Mouse (Mus musculus) adrenal gland, adult 18-20 months (tissue): Measurements from ENCODE around the gene Ube2q2. TPM values are rescaled to one million over a fixed set of nuclear protein-coding genes. Genes with fewer than 3 reads are reported as not detected.
"Not testable (repeated sequence)": the region's sequence is repeated elsewhere in the genome, so short reads cannot be mapped to it uniquely, and the experiment has no call there.

Experiments
- DNase-seq, 2 experiments: peaks; one replicate each; pipeline ENCODE4 v3.0.0; 2021 to 2022; ENCODE audit warnings: low spot score in 2 of 2
- total RNA-seq, 2 experiments: library from RNA; stranded (reverse); gene quantifications; 1 replicate in 1 of 2; 2 replicates in 1 of 2; pipeline ENCODE4 v1.2.3; 2021

Gene Ube2q2
- total RNA-seq, 2 experiments from 2014 or later = 49.9 to 62.1 TPM

DNA sequence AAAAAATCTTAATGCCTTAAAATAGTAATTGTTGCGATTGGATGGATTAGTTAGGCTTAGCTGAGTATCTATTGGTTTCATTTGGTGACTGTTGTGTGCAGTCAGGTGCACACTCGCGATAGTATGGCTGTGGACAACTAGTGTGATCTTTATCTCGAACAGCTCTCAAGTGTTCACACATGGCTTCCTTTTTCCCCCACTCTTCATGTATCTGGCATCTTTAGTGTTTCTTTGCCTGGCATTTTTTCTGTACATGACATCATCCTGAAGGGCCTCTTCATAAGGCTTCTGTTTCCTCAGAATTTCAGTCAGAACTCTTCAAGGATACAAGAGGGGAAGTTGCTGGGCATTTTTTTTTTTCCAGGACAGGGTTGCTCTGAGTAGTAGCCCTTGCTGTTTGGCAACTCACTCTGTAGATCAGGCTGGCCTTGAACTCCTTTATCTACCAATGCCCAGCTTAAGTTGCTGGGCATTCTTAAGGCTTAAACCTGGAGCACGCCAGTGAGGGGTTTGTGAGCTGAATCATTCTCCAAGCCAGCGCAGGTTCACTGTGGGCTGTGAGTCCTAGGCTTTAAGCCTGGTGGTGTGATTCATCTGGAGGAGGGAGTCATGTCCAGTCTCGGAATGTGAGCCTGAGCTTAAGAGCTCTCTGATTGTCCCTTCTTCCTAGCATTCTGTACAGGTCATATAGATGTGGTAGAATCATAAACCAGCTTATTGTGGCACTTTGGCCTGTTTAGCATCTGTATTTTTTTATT lies 22.2 kb downstream of the Ube2q2 start:
- DNase-seq = peak in 1 of 2 experiments; percentile 23

DNA sequence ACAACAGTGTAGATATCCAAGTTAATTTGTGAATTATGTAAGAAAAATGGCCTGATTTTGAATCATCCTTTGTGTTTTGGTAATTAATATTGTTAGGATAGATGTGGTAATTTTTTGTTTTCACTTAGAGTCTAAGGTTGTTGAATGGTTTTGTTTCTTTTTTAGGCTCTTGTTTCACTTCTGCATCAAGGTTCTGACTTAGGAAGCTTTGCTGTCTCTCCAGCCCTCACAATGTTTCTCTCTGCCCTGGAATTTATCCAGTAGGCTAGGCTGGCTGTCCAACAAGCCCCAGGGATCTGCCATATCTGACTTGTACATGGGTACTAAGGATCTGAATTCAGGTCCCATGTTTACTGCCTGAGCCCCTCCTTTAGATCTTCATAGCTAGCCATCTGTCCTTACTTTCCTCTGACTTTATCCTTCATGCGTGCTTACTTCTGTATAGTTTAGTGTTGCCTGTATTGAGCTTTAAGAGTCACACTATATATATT lies 23.6 kb downstream of the Ube2q2 start:
- DNase-seq = no peak

DNA sequence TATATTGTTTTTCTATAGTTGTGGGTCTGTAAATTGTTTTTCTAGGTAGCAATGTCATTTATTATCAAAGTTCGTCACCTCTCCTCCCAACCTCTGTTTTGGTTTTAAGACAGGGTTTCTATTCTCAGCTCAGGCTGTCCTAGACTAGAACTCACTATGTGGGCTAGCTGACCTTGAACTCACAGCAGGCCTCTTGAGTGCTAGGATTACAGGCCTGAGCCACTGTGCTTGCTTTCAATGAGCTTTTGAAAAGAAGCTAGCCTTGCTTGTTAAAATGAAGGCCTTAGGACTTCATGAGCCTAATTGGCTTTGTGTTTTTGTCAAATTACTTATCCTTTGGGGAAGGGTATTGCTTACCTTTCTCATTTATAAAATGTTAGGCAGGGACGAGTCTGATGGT lies 25.6 kb downstream of the Ube2q2 start:
- no peak for DNase-seq

- no peak for DNase-seq
Measured at GRCm38 (mm10) chr9:55195876-55196275, 47.2 kb downstream of the Ube2q2 start.

- DNase-seq = no peak
Measured at GRCm38 (mm10) chr9:55198260-55198659, 49.6 kb downstream of the Ube2q2 start.

- DNase-seq = peak in 1 of 2 experiments; percentile 21
Measured at GRCm38 (mm10) chr9:55199348-55199747, 50.7 kb downstream of the Ube2q2 start.

DNA sequence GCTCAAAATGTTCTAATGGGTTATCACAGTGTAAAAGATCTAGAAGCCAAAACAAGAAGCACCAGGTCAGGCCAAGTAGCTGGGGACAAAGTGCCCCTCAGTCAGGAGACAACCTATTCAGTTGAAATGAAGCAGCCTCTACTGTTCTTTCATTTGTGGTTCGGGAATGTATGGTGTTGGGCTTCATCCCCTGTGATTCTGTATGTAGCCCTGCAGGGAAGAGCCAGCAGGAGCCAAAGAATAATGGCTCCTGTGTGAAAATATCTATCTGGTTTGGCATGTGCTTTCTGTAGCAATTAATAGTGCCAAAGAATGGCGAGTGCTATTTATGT lies 59.8 kb downstream of the Ube2q2 start:
- DNase-seq = no peak

DNA sequence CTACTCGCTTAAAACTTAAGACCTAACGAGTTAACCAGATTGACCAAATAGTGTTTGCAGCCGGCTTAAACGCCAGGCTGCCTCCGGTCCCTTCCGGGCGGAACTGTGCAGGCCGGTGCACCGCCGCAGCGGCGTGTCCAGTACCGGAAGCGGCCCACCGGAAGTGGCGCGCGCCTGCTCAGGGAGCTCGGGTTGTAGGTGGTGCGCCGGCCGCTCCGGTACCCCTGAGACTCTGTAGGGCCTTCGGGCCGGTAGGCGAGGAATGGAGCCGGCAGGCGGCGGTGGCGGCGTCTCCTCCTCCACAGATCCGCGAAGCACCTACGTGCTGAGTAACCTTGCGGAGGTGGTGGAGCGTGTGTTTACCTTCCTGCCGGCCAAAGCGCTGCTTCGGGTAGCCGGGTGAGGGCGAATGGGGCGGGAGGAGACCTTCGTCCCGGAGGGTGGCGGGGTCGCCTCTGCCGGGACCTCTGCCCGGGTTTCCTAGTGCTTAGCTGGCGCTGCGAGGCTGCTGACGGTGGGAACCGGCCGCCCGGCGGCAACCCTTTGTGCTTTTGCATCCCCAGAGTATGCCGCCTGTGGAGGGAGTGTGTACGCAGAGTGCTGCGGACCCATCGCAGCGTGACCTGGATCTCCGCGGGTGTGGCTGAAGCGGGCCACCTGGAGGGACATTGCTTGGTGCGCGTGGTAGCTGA lies 60.3 kb downstream of the Ube2q2 start, which contains the start of gene Fbxo22:
TSS of gene Fbxo22 (plus strand) at position 136 of the 692 bp plus-strand sequence.
- peak; percentile 82 for DNase-seq

DNA sequence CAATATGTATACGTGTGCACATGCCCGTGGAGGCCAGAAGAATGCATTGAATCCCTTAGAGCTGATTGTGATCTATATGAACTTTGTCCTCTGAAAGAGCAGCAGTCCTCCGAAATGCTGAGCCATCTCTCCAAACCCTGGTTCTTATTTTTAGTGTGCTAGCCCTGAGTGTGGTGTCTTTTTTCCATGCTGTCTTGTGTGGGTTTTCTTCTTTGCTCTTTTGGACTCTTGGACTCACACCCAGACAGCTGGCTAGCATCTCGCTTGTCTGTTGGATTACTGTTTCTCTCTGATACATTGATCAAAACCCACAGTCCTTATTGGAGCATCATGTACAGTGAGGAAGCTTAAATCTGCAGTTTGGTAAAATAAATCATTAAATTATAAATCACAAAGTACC lies 63.0 kb downstream of the Ube2q2 start:
- DNase-seq = no peak

DNA sequence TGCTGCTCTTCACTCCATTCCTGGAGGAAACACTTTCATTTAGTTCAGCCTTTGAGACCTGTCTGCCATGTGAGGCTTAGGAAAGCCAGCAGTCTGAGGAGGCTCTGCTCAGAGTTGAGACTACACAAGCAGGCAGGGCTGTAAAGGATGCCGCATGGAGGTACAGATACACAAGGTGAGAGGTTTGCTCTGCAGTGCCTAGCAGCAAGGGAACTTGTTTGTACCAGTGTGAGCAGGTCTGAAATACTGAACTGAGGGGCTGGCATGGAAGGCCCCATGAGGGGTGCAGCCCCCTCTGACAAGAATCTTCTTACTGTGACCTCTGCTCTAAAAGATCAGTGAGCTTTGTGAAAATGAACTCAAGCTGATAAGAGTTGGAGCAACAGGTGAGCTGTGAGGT lies 64.7 kb downstream of the Ube2q2 start:
- DNase-seq = no peak

DNA sequence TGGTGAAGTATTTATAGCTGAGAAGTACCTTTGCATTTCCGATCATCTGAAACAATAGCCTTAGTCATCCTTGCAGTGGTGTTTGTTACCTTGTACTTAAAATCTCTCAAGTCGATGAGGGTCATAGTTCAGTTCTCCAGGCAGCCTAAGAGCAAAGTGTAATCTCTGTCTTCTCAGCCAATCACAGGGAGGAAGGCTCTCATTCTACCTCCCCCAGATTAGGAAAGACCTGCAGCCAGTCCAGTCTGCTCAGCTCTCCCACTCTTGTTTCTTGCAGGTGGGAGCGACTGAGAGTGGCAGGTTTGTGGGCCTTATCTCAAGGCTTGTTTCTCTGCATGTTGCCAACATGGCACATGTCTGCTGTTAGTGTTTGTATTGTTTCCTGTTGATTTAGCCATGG lies 66.4 kb downstream of the Ube2q2 start:
- no peak for DNase-seq

GRCm38 (mm10) chr9:55215648-55216047 lies 67.0 kb downstream of the Ube2q2 start:
- no peak for DNase-seq

DNA sequence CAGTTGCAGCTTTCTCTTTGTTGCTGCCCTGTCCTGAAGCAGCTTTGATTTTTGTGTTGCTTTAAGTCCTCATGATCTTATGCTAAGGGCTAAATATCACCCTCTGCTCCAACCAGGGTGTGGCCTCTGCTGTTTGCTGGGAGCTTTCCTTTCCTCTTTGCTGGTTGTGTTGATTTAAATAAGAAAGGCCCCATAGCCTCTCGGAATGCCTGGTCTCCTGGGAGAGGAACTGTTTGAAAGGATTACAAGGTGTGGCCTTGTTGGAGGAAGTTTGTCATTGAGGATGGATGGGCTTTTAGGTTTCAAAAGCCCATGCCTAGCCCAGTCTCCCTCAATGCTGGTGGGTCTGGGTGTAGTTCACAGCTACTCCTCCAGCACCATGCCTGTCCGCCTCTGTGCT lies 67.4 kb downstream of the Ube2q2 start:
- no peak for DNase-seq

- no peak for DNase-seq
Measured at GRCm38 (mm10) chr9:55217381-55217780, 68.7 kb downstream of the Ube2q2 start.

DNA sequence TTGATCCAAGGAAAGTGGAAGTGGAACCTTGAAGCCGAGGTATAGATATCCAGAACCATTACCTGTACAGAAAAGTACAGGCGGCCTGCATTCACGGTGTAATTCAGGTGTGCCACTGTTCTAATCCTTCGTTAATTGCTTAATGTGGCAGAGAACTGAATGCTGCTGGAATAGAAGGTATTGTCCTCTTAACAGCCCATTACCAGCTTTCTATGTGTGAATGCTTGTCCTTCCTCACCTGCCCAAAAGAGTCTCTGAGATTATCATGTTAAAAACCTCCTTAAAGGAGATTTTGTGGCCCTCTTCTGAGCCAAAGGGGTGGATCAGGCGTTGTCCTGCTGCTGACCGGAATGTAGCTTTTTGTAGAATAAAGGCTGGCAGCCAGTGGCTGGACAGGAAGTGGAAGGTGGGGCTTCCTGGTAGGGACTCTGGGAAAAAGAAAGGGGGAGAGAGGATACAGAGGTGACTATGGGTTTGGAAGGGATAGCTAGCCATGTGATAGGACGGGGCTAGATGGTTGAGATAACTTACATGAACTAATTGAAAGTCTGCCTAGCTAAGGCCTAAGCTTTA lies 76.6 kb downstream of the Ube2q2 start:
- DNase-seq = no peak

GRCm38 (mm10) chr9:55226251-55226650 lies 77.6 kb downstream of the Ube2q2 start:
- no peak for DNase-seq

DNA sequence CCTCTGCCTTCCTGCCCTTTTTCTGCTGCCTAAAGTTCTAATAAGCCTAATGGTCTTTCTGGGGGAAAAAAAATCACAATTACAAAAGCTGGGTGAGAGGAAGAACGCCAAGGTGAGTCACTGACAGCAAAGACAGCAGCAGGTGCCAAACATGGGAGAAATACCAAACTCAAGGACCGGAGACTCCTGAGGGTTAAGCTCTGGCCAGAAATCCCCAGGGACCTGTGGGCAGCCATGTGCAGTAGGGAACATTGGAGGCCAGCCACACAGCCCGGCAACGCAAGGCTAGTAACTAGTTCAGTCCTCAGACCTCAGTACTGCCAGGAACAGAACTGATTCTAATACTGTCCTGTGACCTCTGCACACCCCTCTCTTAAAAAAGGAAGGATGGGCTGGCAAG lies 79.5 kb downstream of the Ube2q2 start:
- DNase-seq = no peak

DNA sequence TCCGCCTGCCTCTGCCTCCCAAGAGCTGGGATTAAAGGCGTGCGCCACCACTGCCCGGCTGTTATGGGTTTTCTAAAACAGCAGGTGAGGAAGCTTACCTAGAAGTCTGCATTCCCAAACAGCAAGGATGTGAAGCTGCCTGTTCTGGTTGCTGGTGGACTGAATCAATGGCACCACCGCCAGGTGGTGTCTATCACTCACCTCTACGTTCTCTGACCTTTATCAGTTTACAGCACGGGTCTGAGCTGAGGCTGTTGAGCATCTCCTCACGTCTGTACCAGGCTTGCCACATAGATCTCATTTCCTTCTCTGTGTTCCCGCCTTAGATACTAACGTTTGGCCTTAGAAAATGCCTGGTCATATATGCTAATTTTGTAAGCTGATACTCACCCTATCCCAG lies 80.4 kb downstream of the Ube2q2 start:
- no peak for DNase-seq

DNA sequence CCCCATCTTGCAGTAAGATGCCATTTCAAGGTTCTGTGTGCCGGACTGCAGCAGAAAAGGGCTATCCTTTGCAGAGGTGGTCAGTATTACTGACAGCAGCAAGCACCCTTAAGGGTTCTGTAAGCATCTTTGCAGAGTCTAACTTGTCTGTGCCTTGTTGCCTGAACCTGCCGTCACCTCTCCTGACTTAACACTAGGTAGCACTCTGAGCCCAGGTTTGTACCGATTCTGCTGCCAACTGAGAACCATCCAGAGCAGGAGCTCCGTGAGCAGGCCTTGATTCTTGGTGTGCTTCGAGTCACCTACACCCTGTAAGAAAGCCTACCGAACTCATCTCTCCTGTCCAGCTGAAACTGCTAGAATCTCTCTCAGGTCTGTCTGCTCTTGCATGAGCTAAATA lies 82.9 kb downstream of the Ube2q2 start:
- DNase-seq = no peak

GRCm38 (mm10) chr9:55232110-55232509 lies 83.5 kb downstream of the Ube2q2 start:
- no peak for DNase-seq

- DNase-seq = no peak
Measured at GRCm38 (mm10) chr9:55232586-55232985, 83.9 kb downstream of the Ube2q2 start.

DNA sequence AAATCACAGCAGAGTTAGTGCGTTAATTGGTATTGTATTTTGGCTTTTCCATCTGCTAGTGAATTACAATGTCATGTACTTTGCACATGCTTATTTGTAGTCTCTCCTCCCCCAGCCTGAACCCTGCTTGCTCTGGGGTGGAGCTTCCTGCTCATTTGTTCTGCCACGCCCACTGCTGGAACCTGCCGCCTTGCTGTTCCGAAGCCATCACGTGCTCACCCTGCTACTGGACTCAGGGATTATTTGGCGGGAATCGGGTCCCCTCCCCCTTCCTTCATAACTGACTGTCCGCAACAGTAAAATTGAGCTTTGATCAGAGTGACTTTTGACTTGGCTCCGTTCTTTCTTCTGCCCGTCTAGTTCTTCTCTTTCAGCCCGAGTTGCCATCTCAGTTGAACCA lies 84.4 kb downstream of the Ube2q2 start:
- not testable (repeated sequence) for DNase-seq
